Mouse (Mus musculus) skeletal muscle tissue, adult 2 months (tissue): Measurements from ENCODE around the gene Pigt.

Experiments
- DNase-seq: peaks from one replicate; pipeline ENCODE4 v3.0.0-alpha.2; 2012; ENCODE audit warnings: low read depth, low spot score

Gene Pigt

DNA sequence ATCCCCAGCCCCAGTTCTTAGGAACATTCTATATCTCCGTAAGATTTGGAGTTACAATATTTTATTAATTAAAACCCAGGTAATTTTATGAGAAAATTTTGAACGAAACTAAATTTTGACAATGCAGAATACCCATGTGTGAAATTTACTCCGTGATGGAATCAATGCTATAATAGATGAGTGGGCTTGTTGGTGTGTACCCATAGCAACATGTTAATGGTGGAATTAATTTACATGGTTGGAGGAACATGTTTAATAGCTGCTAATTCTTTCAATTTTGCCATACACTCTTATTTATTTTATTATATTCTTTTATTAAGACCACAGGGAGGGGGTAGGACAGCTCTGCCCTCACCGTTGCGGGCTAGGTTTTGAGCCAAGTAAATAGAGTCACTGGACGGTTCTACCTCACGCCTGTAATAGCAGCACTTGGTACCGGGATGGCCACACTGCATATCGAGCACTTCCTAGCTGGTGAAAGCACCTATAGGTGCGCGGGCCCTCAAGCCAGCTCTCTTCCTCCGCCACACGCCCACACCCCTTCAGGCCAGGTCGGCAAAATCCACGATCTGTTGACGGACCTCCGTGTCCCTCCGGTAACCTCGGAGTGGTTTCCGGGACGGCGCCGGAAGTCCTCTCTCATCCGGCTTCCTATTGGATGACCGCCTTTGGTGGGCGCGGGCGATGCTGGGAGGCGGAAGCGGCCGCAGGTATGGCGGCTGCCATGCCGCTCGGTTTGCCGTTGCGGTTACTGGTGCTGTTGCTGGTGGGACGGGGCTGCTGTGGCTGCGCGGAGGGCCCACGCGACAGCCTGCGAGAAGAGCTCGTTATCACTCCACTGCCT lies at the start of gene Pigt:
Pigt (plus strand) TSS at position 674 of the 844 bp plus-strand sequence.
- DNase-seq = peak; percentile 80

GRCm38 (mm10) chr2:164448140-164448539 lies 49.2 kb upstream of the Pigt start:
- DNase-seq = no peak

DNA sequence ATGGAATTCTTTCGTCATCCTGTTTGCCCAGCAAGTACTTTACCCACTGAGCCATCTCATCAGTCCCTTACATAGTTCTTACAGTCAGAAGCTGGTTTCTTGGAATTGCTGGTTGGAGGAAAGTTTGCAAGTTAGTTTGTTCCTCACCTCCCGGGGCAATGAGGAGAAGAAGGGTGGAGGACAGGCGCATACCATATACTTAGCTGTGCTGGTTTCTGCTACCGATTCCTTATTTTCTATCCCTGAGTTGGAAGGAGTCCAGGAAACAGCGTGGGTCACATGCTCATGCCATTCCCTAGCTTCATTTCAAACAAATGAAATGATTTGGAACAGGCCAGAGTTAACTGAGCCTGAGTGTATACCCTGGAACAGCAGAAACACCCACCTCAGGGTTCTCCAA lies 48.4 kb upstream of the Pigt start:
- no peak for DNase-seq

DNA sequence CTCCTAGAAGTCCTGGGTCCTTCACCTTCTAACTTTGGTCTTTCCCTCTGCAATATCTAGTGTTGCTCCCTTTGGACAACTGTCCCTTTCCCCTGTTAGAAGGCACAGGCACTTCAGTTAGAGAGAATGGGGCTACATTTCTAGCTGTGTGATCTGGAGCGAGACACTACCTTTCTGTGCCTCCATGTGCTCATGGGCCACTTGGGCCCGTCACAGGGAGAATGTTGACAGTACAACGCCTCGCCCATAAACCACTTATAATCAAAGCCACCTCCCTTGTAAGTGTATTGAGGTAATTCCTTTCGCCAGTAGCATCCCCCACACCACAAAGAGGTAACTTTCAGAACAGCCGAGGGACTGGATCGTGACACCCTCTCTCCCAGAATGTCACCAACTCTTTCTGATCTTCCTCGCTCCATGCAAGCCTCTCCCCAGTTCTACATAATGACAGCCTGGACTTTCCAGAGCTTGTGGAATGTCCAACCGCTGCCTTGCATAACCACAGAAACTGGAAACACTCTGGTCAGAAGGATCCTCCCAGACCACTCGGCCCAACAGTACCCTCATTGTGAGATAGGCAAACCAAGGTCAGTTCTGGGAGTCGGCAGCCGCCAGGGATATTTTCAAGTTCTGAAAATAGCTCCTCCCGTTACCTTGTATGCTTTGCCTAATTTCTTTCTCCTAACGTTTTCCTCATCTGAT lies 47.8 kb upstream of the Pigt start:
- no peak for DNase-seq

DNA sequence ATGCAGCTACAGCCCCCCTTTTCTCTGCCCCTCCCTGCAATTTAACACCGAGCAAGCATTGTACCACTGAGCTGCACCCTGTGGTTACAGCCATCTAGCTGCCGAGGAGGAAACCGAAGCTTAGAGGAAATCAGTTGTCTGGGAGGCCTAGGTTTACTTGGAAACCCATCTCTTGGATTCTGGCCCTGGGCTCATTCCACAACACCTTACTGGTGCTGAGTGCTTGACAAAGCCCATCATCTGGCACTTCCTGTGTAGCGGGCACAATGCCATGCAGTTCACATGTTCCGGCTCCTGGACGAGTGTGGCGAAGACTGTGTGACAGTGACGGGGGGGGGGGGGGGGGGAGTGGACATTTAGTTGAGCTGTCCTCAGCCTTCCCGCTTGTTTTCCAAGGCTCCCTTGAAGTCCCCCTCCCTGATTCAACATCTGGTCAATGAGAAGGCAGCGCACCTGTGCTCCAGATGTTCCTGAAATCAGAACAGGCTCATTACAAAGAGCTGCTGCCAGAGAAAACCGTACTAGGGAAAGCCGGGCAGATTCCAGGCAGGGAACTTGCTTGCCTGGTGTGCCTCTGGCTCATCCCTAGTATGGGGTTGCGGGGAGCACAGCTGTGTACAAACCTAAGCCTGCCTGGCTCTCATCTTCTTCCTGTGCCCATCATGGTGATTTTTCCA lies 45.2 kb upstream of the Pigt start:
- DNase-seq = no peak

DNA sequence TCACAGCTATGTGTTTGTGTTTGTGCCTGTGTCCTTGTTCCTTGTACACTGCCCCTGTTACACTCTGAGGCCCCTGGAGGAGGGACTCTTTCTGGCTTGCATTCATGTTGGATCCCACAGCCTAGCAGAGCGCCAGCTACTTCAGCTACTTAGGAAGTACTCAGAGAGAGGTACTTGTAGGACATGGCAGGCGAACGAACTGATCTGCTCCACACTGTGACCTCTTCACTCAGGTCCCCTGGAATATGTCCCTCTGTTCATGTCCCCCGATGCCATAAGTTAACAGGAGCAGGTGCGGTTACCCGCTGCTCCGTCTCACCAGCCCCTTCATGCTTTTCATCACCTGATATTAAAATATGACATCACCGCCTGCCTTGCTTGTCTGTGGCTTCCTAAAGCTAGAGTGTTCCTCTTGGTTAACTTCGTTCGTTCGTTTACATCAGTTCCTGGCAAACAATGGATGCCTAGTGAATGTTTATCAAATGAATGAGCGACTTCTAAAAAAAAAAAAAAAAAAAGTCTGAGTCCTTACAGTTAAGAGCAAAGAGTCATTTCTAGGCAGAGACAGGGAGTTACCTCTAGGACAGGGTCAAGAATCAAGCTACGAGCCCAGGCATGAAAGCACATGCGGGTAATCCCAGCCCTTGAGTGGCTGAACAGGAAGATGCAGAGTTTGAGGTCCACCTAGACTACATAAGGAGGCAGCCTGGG lies 44.1 kb upstream of the Pigt start:
- no peak for DNase-seq

DNA sequence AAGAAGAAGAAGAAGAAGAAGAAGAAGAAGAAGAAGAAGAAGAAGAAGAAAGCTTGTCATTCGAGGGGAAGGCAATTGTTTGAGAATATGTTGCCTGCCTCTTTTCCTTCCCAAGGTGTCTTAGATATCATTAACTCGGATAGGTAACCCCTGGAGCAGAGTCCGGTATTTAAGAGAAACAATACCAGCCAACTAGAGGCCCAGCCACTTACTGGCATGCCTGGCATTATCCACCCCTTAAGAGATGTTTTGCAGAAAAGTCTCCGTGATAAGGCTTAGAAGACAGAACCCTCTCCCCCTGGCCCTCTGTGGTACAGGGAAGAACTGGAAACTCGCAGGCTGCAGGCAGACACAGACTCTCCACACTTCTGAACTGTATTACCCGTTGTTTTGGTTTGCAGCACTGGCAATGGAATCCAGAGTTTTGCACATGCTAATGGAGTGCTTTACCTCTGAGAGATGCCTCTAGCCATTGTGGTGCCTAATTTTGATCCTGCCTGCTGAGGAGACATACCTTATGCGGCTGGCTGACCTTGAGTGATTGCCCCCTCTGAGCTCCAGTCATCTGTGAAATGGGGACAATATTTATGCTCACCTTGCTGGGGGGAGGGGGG lies 43.3 kb upstream of the Pigt start:
- no peak for DNase-seq

DNA sequence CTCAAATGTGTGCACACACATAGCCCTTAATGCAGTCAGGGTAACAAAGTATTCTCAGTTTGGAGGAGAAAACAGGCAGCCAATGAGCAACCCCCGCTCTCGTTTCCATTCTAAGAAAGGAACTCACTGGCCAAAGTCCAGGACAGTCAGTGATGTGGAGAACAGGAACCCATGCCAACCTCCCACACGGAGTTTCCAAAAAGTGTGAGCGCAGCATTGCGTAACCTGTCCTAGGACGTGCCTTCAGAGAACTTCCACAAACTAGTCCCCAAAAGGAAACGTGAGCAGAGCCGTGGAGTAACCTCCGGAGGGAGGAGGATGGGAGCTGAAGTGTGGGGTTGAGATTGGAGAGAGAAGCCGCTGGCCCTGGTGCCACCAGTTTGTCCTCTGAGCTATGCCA lies 42.5 kb upstream of the Pigt start:
- peak; percentile 87 for DNase-seq

DNA sequence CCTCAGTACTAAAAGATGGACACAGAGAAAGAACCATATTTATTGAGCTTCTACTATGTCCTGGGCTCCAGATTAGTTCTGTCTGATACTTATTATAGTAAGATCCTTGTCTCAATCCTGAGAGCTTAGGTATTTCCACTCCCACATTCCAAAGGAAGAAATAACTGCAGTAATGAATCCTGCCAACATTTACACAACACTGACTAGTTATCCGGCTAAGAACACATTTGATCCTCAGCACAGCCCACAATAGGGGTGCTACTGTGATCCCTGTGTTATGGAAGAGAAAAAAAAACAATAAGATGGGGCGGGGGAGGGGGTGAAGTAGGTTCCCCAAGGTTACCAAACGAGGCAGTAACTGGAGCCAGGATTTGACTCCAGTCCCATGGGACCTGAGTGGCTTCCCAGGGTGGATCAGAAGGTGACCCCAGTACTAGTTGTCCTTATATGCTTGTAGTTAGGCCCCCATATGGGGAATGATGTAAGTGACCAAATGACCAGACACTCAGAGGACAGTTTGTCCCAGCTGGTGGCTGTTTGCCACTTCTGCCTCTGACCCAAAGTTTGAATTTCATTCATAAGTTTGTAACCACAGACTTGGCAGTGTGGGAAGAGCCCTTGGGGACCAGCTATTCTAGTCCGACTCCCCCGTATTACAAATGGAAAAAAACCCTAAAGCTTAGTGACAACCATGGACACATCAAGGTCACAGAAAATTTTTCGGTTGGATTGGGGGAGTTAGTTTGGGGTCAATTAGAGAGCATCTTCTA lies 41.7 kb upstream of the Pigt start:
- peak; percentile 79 for DNase-seq

DNA sequence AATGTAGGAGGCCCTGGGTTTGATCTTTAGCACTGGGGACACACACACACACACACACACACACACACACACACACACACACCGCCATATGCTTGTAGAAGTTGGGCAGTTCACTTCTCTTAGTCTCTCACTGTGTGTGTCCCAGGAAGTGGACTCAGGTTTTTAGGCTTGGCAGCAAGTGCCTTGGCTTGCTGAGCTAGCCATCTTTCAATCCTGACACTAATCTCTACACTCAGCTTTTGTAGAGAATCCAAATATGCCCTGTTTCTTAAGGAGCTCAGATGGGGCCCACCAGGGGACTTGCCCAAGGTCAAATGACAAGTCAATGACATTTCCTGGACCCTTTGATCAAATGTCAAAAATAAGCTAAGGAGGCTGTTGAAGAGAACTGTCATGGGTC lies 40.9 kb upstream of the Pigt start:
- DNase-seq = no peak

DNA sequence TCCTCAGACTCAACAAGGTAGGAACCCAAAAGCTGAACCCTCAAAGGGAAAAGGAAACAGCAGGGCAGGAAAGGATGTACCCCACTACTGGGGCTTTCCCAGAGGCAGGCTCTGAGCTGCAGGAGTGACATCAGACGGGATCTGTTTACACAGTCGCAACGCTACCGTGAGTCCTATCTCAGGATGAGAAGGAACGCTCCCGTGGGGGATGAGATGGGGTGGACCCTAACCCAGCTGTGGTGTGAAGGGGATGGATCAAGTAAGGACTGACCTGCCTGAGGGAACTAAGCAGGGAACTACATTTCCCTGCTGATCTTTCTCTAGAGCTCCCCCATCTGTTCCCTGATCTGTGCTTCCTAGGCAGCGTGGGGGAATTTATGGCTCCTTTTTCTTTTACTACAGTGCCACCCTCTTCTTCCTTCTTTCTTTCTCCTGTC lies 40.4 kb upstream of the Pigt start, which contains the start of gene Sys1:
Sys1 (plus strand) TSS at position 101 of the 437 bp plus-strand sequence.
- DNase-seq = no peak

- DNase-seq = no peak
Observed at GRCm38 (mm10) chr2:164457942-164458341, 39.4 kb upstream of the Pigt start.

- no peak for DNase-seq
Observed at GRCm38 (mm10) chr2:164458535-164458934, 38.8 kb upstream of the Pigt start.

GRCm38 (mm10) chr2:164460745-164461551 lies 36.4 kb upstream of the Pigt start, which contains the start of gene Gm20458:
Gm20458 (plus strand) TSS chr2:164460967.
- peak; percentile 98 for DNase-seq

GRCm38 (mm10) chr2:164465161-164465560 lies 32.2 kb upstream of the Pigt start:
- DNase-seq = no peak

- no peak for DNase-seq
Observed at GRCm38 (mm10) chr2:164466787-164467186, 30.5 kb upstream of the Pigt start.

GRCm38 (mm10) chr2:164470254-164470653 lies 27.1 kb upstream of the Pigt start:
- DNase-seq = no peak

- DNase-seq = no peak
Observed at GRCm38 (mm10) chr2:164473624-164474023, 23.7 kb upstream of the Pigt start, which contains the start of gene Trp53tg5. Trp53tg5 (minus strand) TSS chr2:164473724.

DNA sequence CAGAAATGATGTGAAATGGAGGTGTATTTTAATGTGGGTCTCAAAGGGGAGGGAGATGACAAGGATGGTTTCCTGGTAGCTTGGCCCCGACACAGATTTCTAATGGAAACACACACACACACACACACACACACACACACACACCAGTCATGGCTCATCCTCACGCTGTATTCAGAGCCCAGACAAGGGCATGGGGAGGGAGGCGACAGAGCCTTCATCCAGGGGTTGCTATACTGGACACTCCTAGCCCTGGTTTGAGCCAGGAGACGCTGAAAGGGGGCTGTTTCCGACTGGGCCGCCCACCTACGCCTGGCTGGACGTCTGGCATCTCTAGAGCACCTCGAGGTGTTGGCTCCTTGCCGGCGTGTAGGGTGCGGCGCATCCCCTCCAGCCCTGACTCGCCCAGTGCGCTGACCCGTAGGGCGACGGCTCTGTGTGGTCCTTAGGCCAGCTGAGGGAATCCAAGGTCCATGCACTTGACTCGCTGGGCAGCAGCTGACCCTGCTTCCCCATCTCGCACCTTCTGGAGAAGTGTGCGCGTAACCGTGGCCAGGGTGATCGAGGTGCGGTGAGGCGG lies 11.6 kb upstream of the Pigt start, which contains the start of gene Dbndd2:
Dbndd2 (plus strand) TSS at position 426 of the 577 bp plus-strand sequence.
- no peak for DNase-seq
